Mouse (Mus musculus): ENCODE data around the gene Epb41l2. TPM values are rescaled to one million over a fixed set of nuclear protein-coding genes. Genes with fewer than 3 reads are reported as not detected.

Epb41l2 gene
- total RNA-seq, 2 experiments from 2014 or later: 42.0 to 55.8 TPM

- peak; percentile 59 to 65 for DNase-seq
- intact Hi-C loops (cut with DNase I): no loop called here
Measured at GRCm38 (mm10) chr10:25432351-25432750, 72.8 kb downstream of the Epb41l2 start.

- DNase-seq: no peak
- intact Hi-C loops (cut with DNase I): no loop called here
Measured at GRCm38 (mm10) chr10:25432938-25433337, 73.3 kb downstream of the Epb41l2 start.

GRCm38 (mm10) chr10:25433524-25433923, 73.9 kb downstream of the Epb41l2 start:
- intact Hi-C loops (cut with DNase I): no loop called here
- DNase-seq: no peak

- intact Hi-C loops (cut with DNase I): loop anchor here (2.0 to 5.0 kb wide), 3 partner anchors 32 to 74 kb away; no protein-coding TSS in a partner anchor
- no peak for DNase-seq
Measured at GRCm38 (mm10) chr10:25434358-25435044, 74.9 kb downstream of the Epb41l2 start.

- DNase-seq: no peak
- intact Hi-C loops (cut with DNase I): loop anchor here (5.0 kb wide), 2 partner anchors 35 to 50 kb away; no protein-coding TSS in a partner anchor
Measured at GRCm38 (mm10) chr10:25436703-25437401, 77.3 kb downstream of the Epb41l2 start.

- no peak for DNase-seq
- intact Hi-C loops (cut with DNase I): loop anchor here (5.0 kb wide), 2 partner anchors 35 to 50 kb away; no protein-coding TSS in a partner anchor
Measured at GRCm38 (mm10) chr10:25437586-25438298, 78.1 kb downstream of the Epb41l2 start.

GRCm38 (mm10) chr10:25438299-25438680, 78.7 kb downstream of the Epb41l2 start:
- intact Hi-C loops (cut with DNase I): loop anchor here (5.0 kb wide), 2 partner anchors 36 to 49 kb away; no protein-coding TSS in a partner anchor

GRCm38 (mm10) chr10:25439163-25439562, 79.6 kb downstream of the Epb41l2 start:
- intact Hi-C loops (cut with DNase I): loop anchor here (5.0 kb wide), 2 partner anchors 37 to 48 kb away; no protein-coding TSS in a partner anchor
- no peak for DNase-seq

More at GRCm38 (mm10) chr10:25438299-25438680, 78.7 kb downstream of the Epb41l2 start:
- DNase-seq: no peak

- intact Hi-C loops (cut with DNase I): loop anchor here (5.0 kb wide), 2 partner anchors 38 to 47 kb away; no protein-coding TSS in a partner anchor
- no peak for DNase-seq
Measured at GRCm38 (mm10) chr10:25439856-25440255, 80.3 kb downstream of the Epb41l2 start.

GRCm38 (mm10) chr10:25441405-25441804, 81.8 kb downstream of the Epb41l2 start:
- no peak for DNase-seq
- intact Hi-C loops (cut with DNase I): no loop called here

- DNase-seq: no peak
Measured at GRCm38 (mm10) chr10:25443626-25444025, 84.0 kb downstream of the Epb41l2 start.

GRCm38 (mm10) chr10:25444198-25444783, 84.7 kb downstream of the Epb41l2 start:
- intact Hi-C loops (cut with DNase I): no loop called here
- no peak for DNase-seq

More at GRCm38 (mm10) chr10:25443626-25444025, 84.0 kb downstream of the Epb41l2 start:
- intact Hi-C loops (cut with DNase I): no loop called here

GRCm38 (mm10) chr10:25446953-25447525, 87.4 kb downstream of the Epb41l2 start:
- intact Hi-C loops (cut with DNase I): no loop called here

GRCm38 (mm10) chr10:25448676-25449075, 89.1 kb downstream of the Epb41l2 start:
- no peak for DNase-seq
- intact Hi-C loops (cut with DNase I): no loop called here

More at GRCm38 (mm10) chr10:25446953-25447525, 87.4 kb downstream of the Epb41l2 start:
- DNase-seq: no peak

- DNase-seq: peak in 1 of 2 experiments; percentile 34
- intact Hi-C loops (cut with DNase I): no loop called here
Measured at GRCm38 (mm10) chr10:25449312-25450020, 89.9 kb downstream of the Epb41l2 start.

- DNase-seq: no peak
- intact Hi-C loops (cut with DNase I): no loop called here
Measured at GRCm38 (mm10) chr10:25453150-25453549, 93.6 kb downstream of the Epb41l2 start.

GRCm38 (mm10) chr10:25453772-25454171, 94.2 kb downstream of the Epb41l2 start:
- intact Hi-C loops (cut with DNase I): no loop called here
- DNase-seq: no peak

- no peak for DNase-seq
- intact Hi-C loops (cut with DNase I): no loop called here
Measured at GRCm38 (mm10) chr10:25457118-25457517, 97.5 kb downstream of the Epb41l2 start.

GRCm38 (mm10) chr10:25457996-25458395, 98.4 kb downstream of the Epb41l2 start:
- no peak for DNase-seq
- intact Hi-C loops (cut with DNase I): no loop called here

Data from heart, postnatal 36 days (tissue).